Mouse (Mus musculus) hindlimb bud, embryonic 11.5 days (tissue): ENCODE data around the gene Ntng2.

ENCODE experiments used
- DNase-seq: peaks from one replicate; pipeline ENCODE4 v3.0.0-alpha.2; 2012; ENCODE audit warnings: low read depth, low spot score; ENCODE audit errors: extremely low spot score

The Ntng2 gene

GRCm38 (mm10) chr2:29192629-29193278, 60.1 kb downstream of the Ntng2 start:
- DNase-seq, result no peak

GRCm38 (mm10) chr2:29191216-29192215, 61.3 kb downstream of the Ntng2 start:
- no peak for DNase-seq

DNA sequence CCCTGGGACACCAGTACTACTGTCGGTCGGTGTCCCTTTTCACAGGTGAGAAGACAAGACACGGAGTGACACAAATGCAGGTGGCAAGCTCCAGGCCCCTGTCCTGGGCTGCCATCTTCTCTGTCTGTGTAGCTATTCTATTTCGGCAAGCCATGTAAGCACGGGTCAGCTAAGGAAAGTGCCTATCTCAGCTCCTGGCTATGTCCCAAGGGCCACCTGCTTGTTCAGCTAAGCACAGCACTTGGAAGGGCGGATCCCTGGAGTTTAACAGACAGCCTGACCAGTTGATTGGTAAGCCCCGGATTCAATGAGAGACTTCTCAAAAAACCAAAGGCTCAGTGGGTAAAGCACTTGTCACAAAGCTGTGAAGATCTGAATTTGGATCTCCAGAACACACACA, 62.4 kb downstream of the Ntng2 start:
- DNase-seq, result no peak

DNA sequence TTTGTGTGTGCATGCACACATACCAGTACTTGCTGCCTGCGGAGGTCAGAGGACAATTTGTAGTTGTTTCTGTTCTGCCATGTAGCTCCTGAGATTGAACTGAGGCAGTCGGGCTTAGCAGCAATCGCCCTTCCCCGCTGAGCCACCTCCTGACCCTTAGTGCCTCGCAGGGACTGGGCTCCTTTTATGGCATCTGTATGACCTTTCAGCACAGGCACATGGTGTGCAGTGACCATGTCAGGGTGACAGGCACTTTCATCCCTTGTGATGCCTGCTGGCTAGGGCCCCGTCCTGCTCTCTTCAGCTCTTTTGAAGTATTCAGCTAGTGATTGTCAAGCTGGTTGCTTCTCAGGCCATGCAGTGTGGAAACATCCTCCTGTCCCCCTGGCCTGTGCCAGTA, 66.6 kb downstream of the Ntng2 start:
- DNase-seq, result no peak

- DNase-seq, result no peak
Measured at GRCm38 (mm10) chr2:29183266-29183924, 69.4 kb downstream of the Ntng2 start.

DNA sequence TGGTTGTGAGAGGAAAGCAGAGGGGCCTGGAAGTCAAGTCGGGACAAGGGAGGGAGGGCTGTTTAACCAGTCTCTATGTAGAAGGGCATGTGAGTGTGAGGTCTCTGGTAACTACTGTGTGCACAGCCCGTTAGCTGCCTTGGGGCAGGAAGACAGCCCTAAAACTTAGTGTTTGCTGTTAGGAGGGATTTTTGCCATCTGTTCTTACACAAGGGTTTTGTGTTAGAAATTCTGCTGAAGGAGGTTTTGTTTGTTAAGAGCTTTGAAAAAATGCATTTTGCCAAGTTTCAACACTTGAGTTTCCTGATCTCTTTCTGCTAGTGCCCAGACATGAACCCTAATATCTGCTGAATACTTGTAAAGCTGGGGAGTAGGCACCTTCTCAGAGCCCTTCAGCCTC, 71.7 kb downstream of the Ntng2 start:
- no peak for DNase-seq

GRCm38 (mm10) chr2:29179810-29180209, 73.0 kb downstream of the Ntng2 start:
- DNase-seq, result no peak

DNA sequence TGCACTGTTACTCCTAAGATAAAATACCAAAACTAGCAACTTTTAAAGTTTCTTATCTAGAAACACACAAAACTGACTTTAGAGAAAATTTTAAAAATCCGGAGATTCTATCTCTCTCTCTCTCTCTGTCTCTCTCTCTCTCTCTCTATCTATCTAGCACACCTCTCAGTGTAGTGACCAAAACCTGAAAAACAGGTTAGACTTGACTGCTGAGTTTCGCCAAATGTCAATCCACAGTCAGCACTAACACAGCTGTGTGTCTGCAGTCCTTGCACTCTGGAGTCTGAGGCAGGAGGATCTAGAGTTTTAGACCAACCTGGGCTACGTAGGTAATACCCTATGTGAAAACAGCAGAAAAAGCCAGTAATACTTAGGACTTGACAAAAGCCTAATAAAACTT, 77.9 kb downstream of the Ntng2 start:
- DNase-seq, result no peak

DNA sequence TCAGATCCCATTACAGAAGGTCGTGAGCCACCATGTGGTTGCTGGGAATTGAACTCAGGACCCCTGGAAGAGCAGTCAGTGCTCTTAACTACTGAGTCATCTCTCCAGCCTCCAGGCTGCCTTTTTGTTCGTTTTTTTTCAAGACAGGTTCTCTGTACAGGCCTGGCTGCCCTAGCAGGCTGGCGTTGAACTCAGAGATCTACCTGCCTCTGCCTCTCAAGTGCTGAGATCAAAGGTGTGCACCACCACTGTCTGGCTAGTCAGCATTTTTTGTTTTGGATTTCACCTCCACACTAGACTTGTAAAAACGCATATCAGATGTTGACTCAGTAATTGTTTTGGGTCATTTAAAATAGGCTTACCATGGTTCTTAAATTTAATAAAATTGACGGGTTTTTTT, 84.7 kb downstream of the Ntng2 start:
- DNase-seq, result no peak

GRCm38 (mm10) chr2:29151941-29152340, 100.9 kb downstream of the Ntng2 start:
- no peak for DNase-seq
